ENCODE assay signal across 28 mouse cellular contexts in the genomic region with DNA sequence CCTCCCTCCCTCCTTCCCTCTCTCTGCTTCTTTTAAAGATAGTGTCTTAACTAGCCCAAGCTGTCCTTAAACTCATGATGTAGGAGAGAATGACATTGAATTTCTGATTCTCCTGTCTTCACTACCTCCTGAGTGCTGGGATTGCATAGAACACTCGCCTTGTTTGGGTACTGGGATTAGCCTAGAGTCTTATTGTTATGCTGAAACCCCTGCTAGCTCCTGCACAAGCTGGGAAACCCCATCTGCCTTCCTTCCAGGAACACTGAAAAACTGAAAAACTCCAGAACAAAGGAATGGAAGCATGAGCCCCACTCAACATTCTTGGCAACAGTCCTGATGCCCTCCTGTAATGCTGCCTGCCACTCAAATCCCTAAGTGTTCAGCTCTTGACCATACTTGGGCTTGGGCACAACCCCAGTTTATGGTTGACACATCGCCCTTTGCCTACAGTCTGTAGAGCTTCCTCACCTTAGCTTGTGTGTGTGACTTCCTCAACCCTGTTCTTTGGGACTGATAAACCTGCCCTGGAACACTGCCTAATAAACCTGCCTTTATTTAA. TPM values are rescaled to one million over a fixed set of nuclear protein-coding genes. Genes with fewer than 3 reads are reported as not detected.
DNase-seq lines count a peak whose midpoint lies in the region; ATAC-seq lines count a peak whose summit lies in the region.
"Had no signal": no experiment of that assay in that cellular context is flagged by ENCODE, and none has a peak within 500 bp of the region (broad histone marks: within the 10 kb centered on the region; RNA-seq: fewer than 3 reads in every experiment).

No protein-coding gene starts in this region.

- H3K9ac ChIP-seq in heart, embryonic 14.5 days (ENCODE audit: low read length) = no peak overlapping the region
- H3K9ac ChIP-seq: embryonic facial prominence, embryonic 12.5 days; forebrain, embryonic 12.5 days; hindbrain, embryonic 15.5 days; limb, embryonic 15.5 days; liver, embryonic 15.5 days; midbrain, embryonic 13.5 days; stomach, embryonic 15.5 days had no signal

- no peak for DNase-seq in heart, adult 11 months
- peak; percentile 56 for DNase-seq in ES-CJ7 (ENCODE audit: low read depth, low spot score)
- DNase-seq in lung, adult 18-20 months = peak; percentile 50 to 55
- peak; percentile 27 for DNase-seq in lung, postnatal 10 days
- no peak for DNase-seq in right cerebral cortex, postnatal 36 days (ENCODE audit: low spot score in 2 of 2)
- DNase-seq in c-Kit-positive CD71-positive TER-119-positive erythroid progenitor cells, embryonic 14.5 days (ENCODE audit: low spot score) = no peak
- DNase-seq in spleen, adult 18-20 months = no peak
- DNase-seq: adrenal gland, postnatal 36 days; cerebellum, adult 18-20 months; cerebellum, postnatal 25 days; gastrocnemius, postnatal 25 days; heart, postnatal 36 days; kidney, adult 2 months; left cerebral cortex, postnatal 4 days; right cerebral cortex, postnatal 4 days; thymus, postnatal 36 days had no signal

- peak overlapping the region; percentile 32 to 49; a peak in 3 of 4 replicates for H3K27ac ChIP-seq in heart, embryonic 14.5 days (replicated peaks in 1 of 2; ENCODE audit: control insufficient read depth in 1 of 2, insufficient read depth in 1 of 2, low read depth in 2 of 2, low read length in 2 of 2)
- H3K27ac ChIP-seq: embryonic facial prominence, embryonic 12.5 days; forebrain, embryonic 12.5 days; heart, embryonic 10.5 days; hindbrain, embryonic 15.5 days; kidney, postnatal 0 days; limb, embryonic 15.5 days; liver, embryonic 15.5 days; midbrain, embryonic 13.5 days; stomach, embryonic 15.5 days had no signal

- H3K4me2 ChIP-seq in heart, embryonic 14.5 days (ENCODE audit: low read length) = no peak overlapping the region
- H3K4me2 ChIP-seq: embryonic facial prominence, embryonic 12.5 days; forebrain, embryonic 12.5 days; hindbrain, embryonic 15.5 days; limb, embryonic 15.5 days; liver, embryonic 15.5 days; midbrain, embryonic 13.5 days; stomach, embryonic 15.5 days had no signal

- H3K36me3 ChIP-seq in heart, embryonic 14.5 days (ENCODE audit: control insufficient read depth, insufficient read depth, low read length) = no peaks in the 10 kb centered on the region
- H3K36me3 ChIP-seq: embryonic facial prominence, embryonic 12.5 days; forebrain, embryonic 12.5 days; G1E; heart, embryonic 10.5 days; hindbrain, embryonic 15.5 days; limb, embryonic 15.5 days; liver, embryonic 15.5 days; midbrain, embryonic 13.5 days; stomach, embryonic 15.5 days had no signal

- no peak overlapping the region for H3K4me3 ChIP-seq in heart, embryonic 14.5 days (ENCODE audit: control insufficient read depth in 1 of 2, insufficient read depth in 1 of 2, low read depth in 1 of 2, low read length in 2 of 2)
- H3K4me3 ChIP-seq: embryonic facial prominence, embryonic 12.5 days; erythroblast, embryonic 14.5 days; forebrain, embryonic 12.5 days; heart, embryonic 10.5 days; hindbrain, embryonic 15.5 days; limb, embryonic 15.5 days; liver, embryonic 15.5 days; midbrain, embryonic 13.5 days; stomach, embryonic 15.5 days had no signal

- H3K27me3 ChIP-seq in heart, embryonic 14.5 days (ENCODE audit: control insufficient read depth, insufficient read depth, low read length) = no peaks in the 10 kb centered on the region
- H3K27me3 ChIP-seq: embryonic facial prominence, embryonic 12.5 days; forebrain, embryonic 12.5 days; hindbrain, embryonic 15.5 days; limb, embryonic 15.5 days; liver, embryonic 15.5 days; midbrain, embryonic 13.5 days; stomach, embryonic 15.5 days had no signal

- no peaks in the 10 kb centered on the region for H3K9me3 ChIP-seq in heart, embryonic 14.5 days (ENCODE audit: control insufficient read depth, low read length)
- H3K9me3 ChIP-seq: embryonic facial prominence, embryonic 12.5 days; forebrain, embryonic 12.5 days; G1E; heart, embryonic 10.5 days; hindbrain, embryonic 15.5 days; limb, embryonic 15.5 days; liver, embryonic 15.5 days; midbrain, embryonic 13.5 days; stomach, embryonic 15.5 days had no signal

- WGBS in heart, embryonic 14.5 days = 52% methylated on average over 2 of the region's 2 CpGs

- ATAC-seq in heart, embryonic 14.5 days (ENCODE audit: insufficient number of reproducible peaks, insufficient read depth, low FRiP score, low read depth) = peak; percentile 54; the same call in 1 of the 2 replicates
- ATAC-seq: midbrain, embryonic 13.5 days had no signal

- peaks cover 12 to 15% of the 10 kb centered on the region in 2 experiments; a peak in 3 of 4 replicates for H3K4me1 ChIP-seq in heart, embryonic 14.5 days (ENCODE audit: control insufficient read depth in 2 of 2, insufficient read depth in 2 of 2, low read length in 2 of 2)
- H3K4me1 ChIP-seq: embryonic facial prominence, embryonic 12.5 days; hindbrain, embryonic 15.5 days; limb, embryonic 15.5 days; liver, embryonic 15.5 days; midbrain, embryonic 13.5 days; stomach, embryonic 15.5 days had no signal

RNA-seq across cellular contexts. Expression of gene Npl, which starts 40.4 kb away (rescaled TPM):
- polyA plus RNA-seq in heart, embryonic 14.5 days (2014; fragmentation: Nextera tagmentation; extraction: Ambion mirVana) = 5.6 and 6.8 TPM in 2 replicates

Comparison
In these comparisons a context has a peak if more than half of its experiments do, and no peak if none do; other contexts are left out.
1. DNase-seq: peak in ES-CJ7 (single experiment), lung, adult 18-20 months (2 of 2) and lung, postnatal 10 days (single experiment); none in heart, adult 11 months (single experiment), right cerebral cortex, postnatal 36 days (0 of 2), c-Kit-positive CD71-positive TER-119-positive erythroid progenitor cells, embryonic 14.5 days (single experiment) and spleen, adult 18-20 months (0 of 2).